Mouse (Mus musculus): ENCODE data around the gene Sde2. TPM values are rescaled to one million over a fixed set of nuclear protein-coding genes. Genes with fewer than 3 reads are reported as not detected.
A peak's percentile ranks its signal among the peaks of the same experiment; 100 is the strongest.

The Sde2 gene
- polyA plus RNA-seq, 1 experiment from 2014 or later = 35.2 TPM

- Histone ChIP-seq H3K4me2 (replicated peaks; ENCODE audit: low read depth, low read length) (no peak overlapping the region), H3K4me1 (ENCODE audit: control insufficient read depth, insufficient read depth, low read length) (no peaks in the 10 kb centered on the region), H3K4me3 (ENCODE audit: low read depth, low read length) (no peak overlapping the region), H3K36me3 (ENCODE audit: control insufficient read depth, insufficient read depth, low read length) (no peaks in the 10 kb centered on the region), H3K27me3 (ENCODE audit: control insufficient read depth, insufficient read depth, low read length) (no peaks in the 10 kb centered on the region), H3K27ac (ENCODE audit: low read length) (no peak overlapping the region), H3K9ac (replicated peaks; ENCODE audit: low read depth, low read length) (no peak overlapping the region), H3K9me3 (ENCODE audit: control insufficient read depth, low read depth, low read length) (no peaks in the 10 kb centered on the region)
- ATAC-seq (ENCODE audit: insufficient number of reproducible peaks, insufficient read depth, low FRiP score, low read depth) = no peak
- 64% methylated on average over 8 of the region's 8 CpGs for WGBS
These were observed 11.6 kb upstream of the Sde2 start for GRCm38 (mm10) chr1:180839201-180839910.

- no peak overlapping the region for H3K27ac ChIP-seq (ENCODE audit: low read length)
- H3K9me3 ChIP-seq (ENCODE audit: control insufficient read depth, low read depth, low read length) = no peaks in the 10 kb centered on the region
- ATAC-seq (ENCODE audit: insufficient number of reproducible peaks, insufficient read depth, low FRiP score, low read depth) = no peak
- H3K4me1 ChIP-seq (ENCODE audit: control insufficient read depth, insufficient read depth, low read length) = no peaks in the 10 kb centered on the region
- H3K4me3 ChIP-seq (ENCODE audit: low read depth, low read length) = no peak overlapping the region
- WGBS = 75% methylated on average over 8 of the region's 8 CpGs
- H3K9ac ChIP-seq (replicated peaks; ENCODE audit: low read depth, low read length) = no peak overlapping the region
- no peaks in the 10 kb centered on the region for H3K36me3 ChIP-seq (ENCODE audit: control insufficient read depth, insufficient read depth, low read length)
- no peak overlapping the region for H3K4me2 ChIP-seq (replicated peaks; ENCODE audit: low read depth, low read length)
- no peaks in the 10 kb centered on the region for H3K27me3 ChIP-seq (ENCODE audit: control insufficient read depth, insufficient read depth, low read length)
These were observed 9.2 kb upstream of the Sde2 start for GRCm38 (mm10) chr1:180841561-180842300.

- peak overlapping the region; percentile 86 for H3K27ac ChIP-seq (ENCODE audit: low read length)
- peak; percentile 59 for ATAC-seq (ENCODE audit: insufficient number of reproducible peaks, insufficient read depth, low FRiP score, low read depth)
- H3K9ac ChIP-seq (replicated peaks; ENCODE audit: low read depth, low read length) = peak overlapping the region; percentile 22; the same call in 1 of the 2 replicates
- no peaks in the 10 kb centered on the region for H3K36me3 ChIP-seq (ENCODE audit: control insufficient read depth, insufficient read depth, low read length)
- H3K4me1 ChIP-seq (ENCODE audit: control insufficient read depth, insufficient read depth, low read length) = peaks cover 28% of the 10 kb centered on the region
- peak overlapping the region; percentile 11 for H3K4me3 ChIP-seq (ENCODE audit: low read depth, low read length)
- 2% methylated on average over 9 of the region's 9 CpGs for whole genome bisulfite sequencing
- no peaks in the 10 kb centered on the region for H3K9me3 ChIP-seq (ENCODE audit: control insufficient read depth, low read depth, low read length)
- no peaks in the 10 kb centered on the region for H3K27me3 ChIP-seq (ENCODE audit: control insufficient read depth, insufficient read depth, low read length)
- H3K4me2 ChIP-seq (replicated peaks; ENCODE audit: low read depth, low read length) = peak overlapping the region; percentile 45
These were observed 2.8 kb upstream of the Sde2 start for GRCm38 (mm10) chr1:180848114-180848510.

- WGBS = 17% methylated on average over 11 of the region's 11 CpGs
- Histone ChIP-seq H3K4me2 (replicated peaks; ENCODE audit: low read depth, low read length) (peak overlapping the region; percentile 45), H3K27me3 (ENCODE audit: control insufficient read depth, insufficient read depth, low read length) (no peaks in the 10 kb centered on the region), H3K36me3 (ENCODE audit: control insufficient read depth, insufficient read depth, low read length) (no peaks in the 10 kb centered on the region), H3K9me3 (ENCODE audit: control insufficient read depth, low read depth, low read length) (no peaks in the 10 kb centered on the region), H3K9ac (replicated peaks; ENCODE audit: low read depth, low read length) (peak overlapping the region; percentile 15; the same call in 1 of the 2 replicates), H3K4me1 (ENCODE audit: control insufficient read depth, insufficient read depth, low read length) (peaks cover 28% of the 10 kb centered on the region), H3K27ac (ENCODE audit: low read length) (peak overlapping the region; percentile 86), H3K4me3 (ENCODE audit: low read depth, low read length) (peak overlapping the region; percentile 11)
- ATAC-seq (ENCODE audit: insufficient number of reproducible peaks, insufficient read depth, low FRiP score, low read depth) = no peak
These were observed 2.3 kb upstream of the Sde2 start for GRCm38 (mm10) chr1:180848511-180849241.

GRCm38 (mm10) chr1:180849701-180850301 lies 1.1 kb upstream of the Sde2 start:
- Histone ChIP-seq H3K4me1 (ENCODE audit: control insufficient read depth, insufficient read depth, low read length) (peaks cover 28% of the 10 kb centered on the region), H3K36me3 (ENCODE audit: control insufficient read depth, insufficient read depth, low read length) (no peaks in the 10 kb centered on the region), H3K27ac (ENCODE audit: low read length) (peak overlapping the region; percentile 99), H3K4me3 (ENCODE audit: low read depth, low read length) (peak overlapping the region; percentile 78), H3K9ac (replicated peaks; ENCODE audit: low read depth, low read length) (peak overlapping the region; percentile 37), H3K4me2 (replicated peaks; ENCODE audit: low read depth, low read length) (peak overlapping the region; percentile 64), H3K9me3 (ENCODE audit: control insufficient read depth, low read depth, low read length) (no peaks in the 10 kb centered on the region), H3K27me3 (ENCODE audit: control insufficient read depth, insufficient read depth, low read length) (no peaks in the 10 kb centered on the region)
- 35% methylated on average over 11 of the region's 11 CpGs for WGBS
- no peak for ATAC-seq (ENCODE audit: insufficient number of reproducible peaks, insufficient read depth, low FRiP score, low read depth)

GRCm38 (mm10) chr1:180858763-180859162 lies 7.8 kb downstream of the Sde2 start:
- H3K9me3 ChIP-seq (ENCODE audit: control insufficient read depth, low read depth, low read length) = no peaks in the 10 kb centered on the region
- H3K27me3 ChIP-seq (ENCODE audit: control insufficient read depth, insufficient read depth, low read length) = no peaks in the 10 kb centered on the region
- no peak for ATAC-seq (ENCODE audit: insufficient number of reproducible peaks, insufficient read depth, low FRiP score, low read depth)
- H3K4me3 ChIP-seq (ENCODE audit: low read depth, low read length) = no peak overlapping the region
- H3K36me3 ChIP-seq (ENCODE audit: control insufficient read depth, insufficient read depth, low read length) = peaks cover 60% of the 10 kb centered on the region
- no peak overlapping the region for H3K27ac ChIP-seq (ENCODE audit: low read length)
- no peaks in the 10 kb centered on the region for H3K4me1 ChIP-seq (ENCODE audit: control insufficient read depth, insufficient read depth, low read length)
- H3K9ac ChIP-seq (replicated peaks; ENCODE audit: low read depth, low read length) = no peak overlapping the region
- no peak overlapping the region for H3K4me2 ChIP-seq (replicated peaks; ENCODE audit: low read depth, low read length)

- H3K4me1 ChIP-seq (ENCODE audit: control insufficient read depth, insufficient read depth, low read length) = no peaks in the 10 kb centered on the region
- H3K36me3 ChIP-seq (ENCODE audit: control insufficient read depth, insufficient read depth, low read length) = peaks cover 70% of the 10 kb centered on the region
- no peak overlapping the region for H3K9ac ChIP-seq (replicated peaks; ENCODE audit: low read depth, low read length)
- H3K27me3 ChIP-seq (ENCODE audit: control insufficient read depth, insufficient read depth, low read length) = no peaks in the 10 kb centered on the region
- no peak overlapping the region for H3K4me2 ChIP-seq (replicated peaks; ENCODE audit: low read depth, low read length)
- 86% methylated on average over 6 of the region's 6 CpGs for WGBS
- ATAC-seq (ENCODE audit: insufficient number of reproducible peaks, insufficient read depth, low FRiP score, low read depth) = no peak
- no peaks in the 10 kb centered on the region for H3K9me3 ChIP-seq (ENCODE audit: control insufficient read depth, low read depth, low read length)
- no peak overlapping the region for H3K27ac ChIP-seq (ENCODE audit: low read length)
- no peak overlapping the region for H3K4me3 ChIP-seq (ENCODE audit: low read depth, low read length)
These were observed 9.1 kb downstream of the Sde2 start for GRCm38 (mm10) chr1:180860030-180860429.

- H3K4me3 ChIP-seq (ENCODE audit: low read depth, low read length) = no peak overlapping the region
- WGBS = 17% methylated on average over 1 of the region's 1 CpGs
- H3K9ac ChIP-seq (replicated peaks; ENCODE audit: low read depth, low read length) = no peak overlapping the region
- H3K4me2 ChIP-seq (replicated peaks; ENCODE audit: low read depth, low read length) = no peak overlapping the region
- ATAC-seq (ENCODE audit: insufficient number of reproducible peaks, insufficient read depth, low FRiP score, low read depth) = peak; percentile 28; the same call in 1 of the 2 replicates
- H3K27me3 ChIP-seq (ENCODE audit: control insufficient read depth, insufficient read depth, low read length) = no peaks in the 10 kb centered on the region
- H3K36me3 ChIP-seq (ENCODE audit: control insufficient read depth, insufficient read depth, low read length) = peaks cover 79% of the 10 kb centered on the region
- H3K27ac ChIP-seq (ENCODE audit: low read length) = no peak overlapping the region
- no peaks in the 10 kb centered on the region for H3K9me3 ChIP-seq (ENCODE audit: control insufficient read depth, low read depth, low read length)
- H3K4me1 ChIP-seq (ENCODE audit: control insufficient read depth, insufficient read depth, low read length) = no peaks in the 10 kb centered on the region
These were observed 12.7 kb downstream of the Sde2 start for GRCm38 (mm10) chr1:180863606-180864005.
